Mouse (Mus musculus): ENCODE measurements at regions not wholly inside any gene's neighbourhood (a gene's known extent, or its start where the extent isn't known, plus 50 kb on each side); places are given as distances from the start of the nearest gene placed in this dataset.

- no peak for DNase-seq
Observed at GRCm38 (mm10) chr2:80998296-80998695, 381.3 kb downstream of the Nup35 start.

DNA sequence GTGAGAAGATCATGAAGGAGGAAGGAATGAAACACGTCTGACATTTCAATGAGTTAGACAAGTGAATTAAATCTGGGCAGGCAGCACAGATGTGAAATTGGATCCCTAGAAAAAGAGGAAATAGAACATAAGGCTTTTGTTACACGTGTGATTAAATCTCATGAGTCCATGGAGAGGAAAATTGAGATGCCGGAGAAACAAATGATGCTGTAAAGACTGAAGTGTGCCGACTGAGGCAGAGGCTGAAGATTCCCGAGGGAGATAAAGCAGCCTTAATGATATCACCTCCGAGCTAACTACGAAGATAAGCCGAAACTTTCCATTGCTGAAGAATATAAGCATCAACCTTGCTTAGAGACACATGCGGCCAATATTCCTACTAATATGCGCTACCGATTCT is 390.0 kb downstream of the Nup35 start:
- DNase-seq = no peak

DNA sequence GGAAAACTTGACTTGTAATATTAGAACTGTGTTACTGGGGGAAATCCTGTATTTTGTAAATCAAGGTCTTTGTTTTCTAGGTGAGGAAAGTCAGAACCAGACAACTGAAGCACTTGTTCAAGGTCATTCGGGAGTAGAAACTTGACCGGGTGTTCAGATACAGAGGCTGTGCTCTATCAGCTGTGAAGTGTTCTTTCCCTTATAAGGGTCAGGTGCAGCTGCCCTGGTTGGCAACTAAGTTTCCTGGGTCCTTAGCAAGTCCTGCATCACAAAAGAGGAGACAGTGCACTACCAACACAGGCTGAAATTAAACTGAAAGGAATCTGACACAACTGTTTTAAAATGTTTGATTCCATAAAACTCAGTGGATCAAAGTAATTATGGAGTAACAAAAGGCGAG is 406.6 kb downstream of the Nup35 start:
- DNase-seq = no peak
